Mouse (Mus musculus): ENCODE results near the gene Klk12.

- TF ChIP-seq CTCF (IDR thresholded peaks at IDR 0.05) (no peak), POLR2A (IDR thresholded peaks at IDR 0.05; ENCODE audit: insufficient read depth, low read depth, low read length) (no peak), EP300 (IDR thresholded peaks at IDR 0.05; ENCODE audit: insufficient read depth, low read depth, low read length) (no peak)
Observed at GRCm38 (mm10) chr7:43770701-43771100, 2.0 kb downstream of the Klk12 start.
